ENCODE assay signal across 16 mouse cellular contexts in the genomic region with DNA sequence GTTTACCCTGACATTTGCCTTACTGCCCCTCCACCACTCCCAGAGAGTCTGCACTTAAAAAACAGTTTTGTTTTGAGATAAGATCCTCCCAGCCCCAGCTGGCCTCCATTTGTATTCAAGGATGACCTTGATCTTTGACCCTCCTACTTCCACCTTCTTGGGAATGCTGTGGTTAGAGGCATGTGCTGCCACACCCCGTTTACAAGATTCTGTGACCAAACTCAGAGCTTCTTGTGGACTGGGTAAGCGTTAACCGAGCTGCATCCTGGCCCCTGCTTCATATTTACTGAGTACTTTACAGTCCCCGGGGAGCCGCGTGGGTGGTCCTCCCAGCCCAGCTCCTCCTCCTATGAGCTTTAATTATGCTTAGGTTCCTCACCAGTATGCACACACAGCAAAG.
DNase-seq lines count a peak whose midpoint lies in the region; ATAC-seq and TF ChIP-seq lines count a peak whose summit lies in the region.
"Had no signal": no experiment of that assay in that cellular context is flagged by ENCODE, and none has a peak within 500 bp of the region (broad histone marks: within the 10 kb centered on the region; RNA-seq: fewer than 3 reads in every experiment).

No protein-coding gene starts in this region.

- H3K9ac ChIP-seq in heart, embryonic 12.5 days = no peak overlapping the region
- H3K9ac ChIP-seq in lung, embryonic 14.5 days = no peak overlapping the region
- no peak overlapping the region for H3K9ac ChIP-seq in midbrain, embryonic 15.5 days
- H3K9ac ChIP-seq: embryonic facial prominence, embryonic 15.5 days; limb, embryonic 13.5 days had no signal

- no peaks in the 10 kb centered on the region for H3K27me3 ChIP-seq in heart, embryonic 12.5 days (replicated peaks)
- no peaks in the 10 kb centered on the region for H3K27me3 ChIP-seq in lung, embryonic 14.5 days (ENCODE audit: insufficient read depth, low read length)
- H3K27me3 ChIP-seq in midbrain, embryonic 15.5 days (replicated peaks) = no peaks in the 10 kb centered on the region
- H3K27me3 ChIP-seq: embryonic facial prominence, embryonic 15.5 days; limb, embryonic 13.5 days had no signal

- H3K4me3 ChIP-seq in heart, embryonic 12.5 days = no peak overlapping the region
- no peak overlapping the region for H3K4me3 ChIP-seq in lung, embryonic 14.5 days (ENCODE audit: low read depth, low read length)
- no peak overlapping the region for H3K4me3 ChIP-seq in midbrain, embryonic 15.5 days
- H3K4me3 ChIP-seq: embryonic facial prominence, embryonic 15.5 days; limb, embryonic 13.5 days; megakaryocyte, embryonic 14.5 days had no signal

- no peak for DNase-seq in heart, postnatal 25 days (ENCODE audit: low spot score)
- peak; percentile 45 for DNase-seq in lung, embryonic 14.5 days
- DNase-seq in lung, postnatal 36 days = no peak
- peak; percentile 26 for DNase-seq in embryo, embryonic 10.5 days (ENCODE audit: low spot score)
- peak; percentile 81 for DNase-seq in yolk sac, embryonic 10.5 days (ENCODE audit: low spot score)
- DNase-seq: cerebellum, adult 9-10 months; gastrocnemius, postnatal 36 days; heart, postnatal 10 days; kidney, adult 18-20 months had no signal

- no peak overlapping the region for H3K27ac ChIP-seq in heart, embryonic 12.5 days (ENCODE audit: poor library complexity, severe bottlenecking)
- H3K27ac ChIP-seq in lung, embryonic 14.5 days (ENCODE audit: low read depth) = no peak overlapping the region
- no peak overlapping the region for H3K27ac ChIP-seq in midbrain, embryonic 15.5 days
- H3K27ac ChIP-seq: embryonic facial prominence, embryonic 15.5 days; limb, embryonic 13.5 days had no signal

- H3K4me1 ChIP-seq in heart, embryonic 12.5 days (replicated peaks) = peaks cover 11% of the 10 kb centered on the region; the same call in 1 of the 2 replicates
- H3K4me1 ChIP-seq in lung, embryonic 14.5 days (ENCODE audit: insufficient read depth) = no peaks in the 10 kb centered on the region
- no peaks in the 10 kb centered on the region for H3K4me1 ChIP-seq in midbrain, embryonic 15.5 days
- H3K4me1 ChIP-seq: limb, embryonic 13.5 days had no signal

- TF ChIP-seq CTCF in lung, embryonic 14.5 days (IDR thresholded peaks at IDR 0.05; ENCODE audit: low read depth) = no peak

- H3K4me2 ChIP-seq in heart, embryonic 12.5 days = no peak overlapping the region
- no peak overlapping the region for H3K4me2 ChIP-seq in lung, embryonic 14.5 days
- no peak overlapping the region for H3K4me2 ChIP-seq in midbrain, embryonic 15.5 days
- H3K4me2 ChIP-seq: embryonic facial prominence, embryonic 15.5 days; limb, embryonic 13.5 days had no signal

- no peaks in the 10 kb centered on the region for H3K9me3 ChIP-seq in heart, embryonic 12.5 days (replicated peaks)
- no peaks in the 10 kb centered on the region for H3K9me3 ChIP-seq in lung, embryonic 14.5 days (ENCODE audit: low read depth, low read length)
- H3K9me3 ChIP-seq in midbrain, embryonic 15.5 days = no peaks in the 10 kb centered on the region
- H3K9me3 ChIP-seq: embryonic facial prominence, embryonic 15.5 days; limb, embryonic 13.5 days; megakaryocyte, embryonic 14.5 days had no signal

- 25% methylated on average over 6 of the region's 6 CpGs for WGBS in heart, embryonic 12.5 days
- WGBS in lung, embryonic 14.5 days = 14% methylated on average over 6 of the region's 6 CpGs
- 50% methylated on average over 6 of the region's 6 CpGs for WGBS in midbrain, embryonic 15.5 days

- peak; percentile 12; the same call in 1 of the 2 replicates for ATAC-seq in heart, embryonic 12.5 days (ENCODE audit: insufficient number of reproducible peaks, low FRiP score)
- ATAC-seq in lung, embryonic 14.5 days (ENCODE audit: insufficient read depth) = no peak
- ATAC-seq in CD4-positive, CD25-positive, alpha-beta regulatory T cell, adult 4 months = no peak
- no peak for ATAC-seq in midbrain, embryonic 15.5 days (replicated peaks)
- ATAC-seq: forebrain, embryonic 16.5 days had no signal

- intact Hi-C loops in heart, postnatal 25 days (cut with DNase I) = no loop called here

- H3K36me3 ChIP-seq in heart, embryonic 12.5 days = no peaks in the 10 kb centered on the region
- H3K36me3 ChIP-seq in lung, embryonic 14.5 days (ENCODE audit: insufficient read depth) = no peaks in the 10 kb centered on the region
- H3K36me3 ChIP-seq in midbrain, embryonic 15.5 days (replicated peaks) = peaks cover 18% of the 10 kb centered on the region; the same call in 1 of the 2 replicates
- H3K36me3 ChIP-seq: embryonic facial prominence, embryonic 15.5 days; limb, embryonic 13.5 days had no signal

Comparison
In these comparisons a context has a peak if more than half of its experiments do, and no peak if none do; other contexts are left out.
1. DNase-seq: peak in lung, embryonic 14.5 days (single experiment), embryo, embryonic 10.5 days (single experiment) and yolk sac, embryonic 10.5 days (single experiment); none in heart, postnatal 25 days (single experiment) and lung, postnatal 36 days (single experiment).